Mouse (Mus musculus) frontal cortex, postnatal 25 days (tissue): ENCODE data around the gene Unc13a.
A peak's percentile ranks its signal among the peaks of the same experiment; 100 is the strongest.

Experiments
- DNase-seq, 2 experiments: peaks; one replicate each; pipeline ENCODE4 v3.0.0; 2022; ENCODE audit warnings: low spot score in 2 of 2

Unc13a gene

GRCm38 (mm10) chr8:71666855-71667254 lies 4.7 kb downstream of the Unc13a start:
- no peak for DNase-seq

- no peak for DNase-seq
Observed at GRCm38 (mm10) chr8:71665331-71666130, 6.0 kb downstream of the Unc13a start.

GRCm38 (mm10) chr8:71660325-71661120 lies 11.0 kb downstream of the Unc13a start:
- DNase-seq, result peak; percentile 71 to 81

- no peak for DNase-seq
Observed at GRCm38 (mm10) chr8:71659751-71660150, 11.8 kb downstream of the Unc13a start.

- no peak for DNase-seq
Observed at GRCm38 (mm10) chr8:71658515-71659049, 13.0 kb downstream of the Unc13a start.

GRCm38 (mm10) chr8:71657816-71658215 lies 13.7 kb downstream of the Unc13a start:
- no peak for DNase-seq

GRCm38 (mm10) chr8:71654600-71654999 lies 17.0 kb downstream of the Unc13a start:
- DNase-seq, result no peak

GRCm38 (mm10) chr8:71645510-71645909 lies 26.0 kb downstream of the Unc13a start:
- no peak for DNase-seq

GRCm38 (mm10) chr8:71639318-71639717 lies 32.2 kb downstream of the Unc13a start:
- DNase-seq, result no peak

GRCm38 (mm10) chr8:71638321-71638720 lies 33.2 kb downstream of the Unc13a start:
- DNase-seq, result no peak

GRCm38 (mm10) chr8:71637149-71638095 lies 34.1 kb downstream of the Unc13a start:
- no peak for DNase-seq

GRCm38 (mm10) chr8:71633981-71634667 lies 37.4 kb downstream of the Unc13a start:
- DNase-seq, result no peak

GRCm38 (mm10) chr8:71633164-71633563 lies 38.4 kb downstream of the Unc13a start:
- no peak for DNase-seq

GRCm38 (mm10) chr8:71631897-71632296 lies 39.7 kb downstream of the Unc13a start:
- no peak for DNase-seq

GRCm38 (mm10) chr8:71630761-71631160 lies 40.8 kb downstream of the Unc13a start:
- DNase-seq, result no peak

- DNase-seq, result peak in 1 of 2 experiments; percentile 34
Observed at GRCm38 (mm10) chr8:71629781-71630212, 41.8 kb downstream of the Unc13a start.

GRCm38 (mm10) chr8:71629096-71629697 lies 42.4 kb downstream of the Unc13a start:
- peak; percentile 82 to 84 for DNase-seq

GRCm38 (mm10) chr8:71628396-71629095 lies 43.0 kb downstream of the Unc13a start:
- DNase-seq, result no peak

- DNase-seq, result no peak
Observed at GRCm38 (mm10) chr8:71627265-71628099, 44.1 kb downstream of the Unc13a start.
